Mouse (Mus musculus) WW6 (cell line): Measurements from ENCODE around the gene Acap2.

Experiments
- DNase-seq: peaks from one replicate; pipeline ENCODE4 v3.0.0-alpha.2; 2013; ENCODE audit warnings: low read depth, low spot score

The Acap2 gene

DNA sequence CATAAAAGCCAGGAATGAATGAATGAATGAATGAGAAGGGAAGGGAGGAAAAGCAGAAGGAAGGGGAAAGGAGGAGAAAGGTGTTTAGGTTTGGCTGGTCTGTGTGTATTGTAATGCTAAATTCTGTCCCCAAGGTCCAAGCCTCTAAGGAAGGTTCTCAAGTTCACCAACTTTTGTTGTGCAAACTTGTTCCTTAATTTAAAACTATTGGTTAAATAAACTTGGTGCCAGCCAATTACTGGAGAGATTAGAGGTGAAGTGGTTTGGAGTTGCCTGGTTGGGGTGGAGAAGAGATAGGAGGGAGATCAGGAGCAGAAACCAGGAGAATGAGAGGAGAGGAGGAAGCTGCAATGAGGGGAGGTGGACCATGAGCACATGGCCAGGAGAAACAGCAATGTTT, 31.4 kb downstream of the Acap2 start:
- no peak for DNase-seq

DNA sequence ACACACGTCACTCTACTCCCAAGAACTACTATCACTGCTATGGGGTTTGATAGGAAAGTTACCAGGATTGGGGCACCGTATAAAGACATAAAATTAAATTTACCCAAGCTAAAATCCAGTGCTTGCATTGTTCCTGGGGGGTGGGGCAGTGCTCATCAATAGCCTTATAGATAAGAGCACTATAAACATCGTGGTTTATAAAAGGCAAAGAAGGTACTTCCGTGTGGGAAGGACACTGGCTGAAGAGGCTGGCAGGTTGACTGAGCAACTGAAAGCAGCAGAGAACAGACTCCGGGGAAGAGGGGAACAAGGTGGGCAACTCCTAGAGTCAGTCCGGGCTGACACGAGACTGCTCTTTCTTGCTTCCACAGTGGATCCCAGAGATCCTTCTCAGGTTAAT, 33.1 kb downstream of the Acap2 start:
- DNase-seq, result no peak

DNA sequence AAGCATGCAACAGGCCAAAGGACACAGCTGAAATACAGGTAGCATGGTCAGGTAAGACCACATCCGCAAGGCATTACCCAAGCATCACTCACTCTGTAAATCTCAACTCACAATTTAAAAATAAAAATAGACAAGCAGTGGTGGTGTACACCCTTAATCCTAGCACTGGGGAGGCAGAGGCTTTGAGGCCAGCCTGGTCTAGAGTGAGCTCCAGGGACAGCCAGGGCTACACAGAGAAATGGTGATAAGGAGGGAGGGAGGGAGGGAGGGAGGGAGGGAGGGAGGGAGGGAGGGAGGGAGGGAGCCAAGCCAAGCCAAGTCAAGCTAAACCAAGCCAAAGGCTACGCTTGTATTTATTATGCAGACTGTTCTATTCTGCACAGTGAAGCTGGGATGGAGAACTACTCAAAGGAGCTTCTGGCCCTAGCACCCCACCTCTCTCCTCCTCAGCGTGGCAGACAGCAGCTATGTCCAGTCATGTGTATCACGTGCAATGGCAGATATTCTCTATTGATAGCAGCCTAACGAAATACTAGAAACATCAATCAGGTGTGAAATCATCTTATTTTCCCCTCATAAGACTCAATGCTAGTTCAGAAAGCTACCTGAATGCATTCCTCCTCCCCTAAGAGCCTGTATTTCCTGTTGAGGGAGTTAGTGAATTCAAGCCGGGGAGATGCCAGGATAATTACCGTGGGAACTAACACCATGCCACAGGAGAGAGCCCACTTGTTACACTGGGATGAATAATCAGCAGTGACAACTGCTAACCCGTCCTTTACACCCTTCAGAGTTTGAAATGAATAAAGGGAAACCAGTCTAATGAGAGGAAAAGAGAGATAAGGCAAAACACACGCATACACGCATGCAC, 33.8 kb downstream of the Acap2 start:
- no peak for DNase-seq

DNA sequence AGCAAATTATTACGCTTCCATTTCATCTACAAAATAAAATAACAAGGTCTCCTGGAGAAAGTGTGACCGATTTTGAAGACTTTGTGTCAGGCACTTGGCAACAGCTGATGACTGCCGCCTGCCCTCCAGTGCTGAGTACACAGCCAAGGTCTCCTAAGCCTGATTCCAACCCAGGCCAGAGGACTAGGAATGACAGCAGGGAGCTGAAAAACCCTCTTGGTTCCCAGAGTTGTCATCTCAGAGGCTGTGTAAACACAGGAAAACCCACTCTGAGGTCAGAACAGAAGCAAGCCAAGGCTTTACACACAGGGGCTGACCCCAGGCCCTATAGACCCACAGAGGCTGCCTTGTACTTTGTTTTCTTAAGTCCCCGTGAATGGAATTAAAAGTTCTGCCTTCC, 35.1 kb downstream of the Acap2 start:
- no peak for DNase-seq

DNA sequence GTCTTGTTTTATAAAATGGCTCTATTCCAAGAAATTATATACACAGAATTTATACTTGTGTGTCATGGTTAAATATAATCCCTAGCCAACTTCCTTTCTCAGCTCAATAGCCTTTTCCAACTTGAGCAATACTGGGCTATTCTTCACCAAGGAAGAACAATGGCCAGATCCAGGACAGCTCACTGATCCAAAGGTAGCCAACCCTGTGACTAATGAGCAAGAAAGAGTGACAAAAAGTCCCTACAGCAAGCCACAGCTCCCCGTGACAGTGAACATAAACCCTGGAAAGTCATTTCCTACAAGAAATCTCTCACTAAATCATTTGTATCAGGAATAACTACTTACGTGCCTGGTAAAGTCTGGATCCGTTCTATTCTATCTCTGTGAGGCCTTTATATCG, 35.6 kb downstream of the Acap2 start:
- DNase-seq, result no peak

DNA sequence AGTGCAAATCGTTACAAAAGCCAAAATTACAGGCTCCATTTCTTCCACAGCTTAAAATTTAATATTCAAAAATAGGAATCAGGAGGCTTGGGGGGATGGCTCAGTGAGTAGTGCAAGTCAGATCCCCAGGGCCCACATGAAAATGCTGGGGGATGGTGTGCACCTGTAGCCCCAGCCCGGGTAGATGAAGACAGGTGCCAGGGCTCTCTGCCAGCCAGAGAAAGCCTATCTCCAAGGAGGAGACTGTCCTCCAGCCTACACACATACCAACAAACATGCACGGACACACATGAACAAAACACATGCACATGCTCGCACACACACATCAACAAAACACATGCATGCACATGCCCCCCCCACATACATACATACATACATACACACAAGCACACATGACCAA, 36.9 kb downstream of the Acap2 start:
- DNase-seq, result no peak

DNA sequence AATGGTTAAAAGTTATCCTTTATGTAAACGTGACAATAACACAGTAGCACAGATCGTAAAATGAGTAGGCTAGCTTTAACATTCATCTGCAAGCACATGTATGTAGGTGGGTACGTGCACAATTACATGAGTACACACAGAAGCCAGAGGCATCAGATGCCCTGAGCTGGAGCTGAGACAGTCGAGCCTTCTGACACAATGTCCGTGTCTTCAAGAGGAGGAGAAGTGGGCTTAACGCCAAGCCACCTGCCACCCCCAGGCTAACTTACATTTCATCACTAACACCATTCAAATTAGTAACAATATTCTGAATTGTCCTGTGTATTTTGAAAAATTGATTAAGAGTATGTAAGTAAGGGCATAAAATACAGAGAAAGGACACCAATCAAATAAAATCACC, 40.6 kb downstream of the Acap2 start:
- no peak for DNase-seq

DNA sequence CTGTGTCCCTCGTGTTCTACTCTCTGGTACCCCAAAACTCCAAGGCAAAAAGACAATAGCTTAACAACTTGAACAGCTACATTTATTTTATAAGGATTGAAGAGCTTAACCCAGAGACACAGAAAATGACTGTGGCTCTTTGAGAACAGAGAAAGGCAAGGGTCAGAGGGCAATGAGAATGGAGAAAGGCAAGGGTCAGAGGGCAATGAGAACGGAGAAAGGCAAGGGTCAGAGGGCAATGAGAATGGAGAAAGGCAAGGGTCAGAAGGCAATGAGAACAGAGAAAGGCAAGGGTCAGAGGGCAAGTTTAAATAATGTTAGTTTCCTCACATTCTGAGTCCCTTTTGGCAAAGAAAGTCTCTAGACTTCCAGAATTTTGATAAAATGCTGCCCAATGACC, 41.6 kb downstream of the Acap2 start:
- DNase-seq, result no peak

DNA sequence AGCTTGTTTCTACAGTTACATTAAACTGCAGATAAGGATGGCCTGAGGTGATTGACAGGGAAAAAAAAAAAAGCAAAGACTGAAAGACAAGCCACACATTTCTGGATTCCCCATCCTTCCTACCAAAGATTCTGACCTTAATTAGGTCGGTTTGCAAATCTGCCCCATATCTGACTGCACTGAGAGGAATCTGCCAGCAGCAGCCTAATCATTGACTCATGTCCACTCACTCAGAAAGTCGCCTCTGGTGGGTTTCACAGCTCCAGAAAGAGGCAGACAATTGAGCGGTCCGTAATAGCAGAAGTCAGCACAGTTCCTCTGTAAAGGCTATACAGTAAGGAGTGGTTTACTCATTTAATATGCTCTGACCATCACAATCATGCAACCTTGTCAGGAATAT, 51.2 kb downstream of the Acap2 start:
- DNase-seq, result no peak

DNA sequence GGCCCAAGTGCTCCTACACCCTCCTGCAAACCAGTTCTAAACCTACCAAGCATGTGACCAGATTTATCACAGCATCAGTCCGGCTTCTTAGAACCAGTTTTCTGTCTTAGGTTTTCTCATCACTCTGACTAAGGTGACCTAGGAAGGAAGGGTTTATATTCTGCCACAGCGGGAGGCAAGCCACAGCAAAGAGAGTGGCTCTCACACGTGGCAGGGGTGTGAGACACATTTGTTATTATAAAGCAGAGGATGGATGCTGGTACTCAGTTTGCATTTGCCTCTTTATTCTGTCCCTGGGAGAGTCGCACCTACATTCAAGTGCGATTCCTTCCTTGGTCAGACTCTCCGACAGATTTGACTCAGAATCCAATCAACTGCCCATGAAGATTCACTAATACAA, 52.2 kb downstream of the Acap2 start:
- no peak for DNase-seq

DNA sequence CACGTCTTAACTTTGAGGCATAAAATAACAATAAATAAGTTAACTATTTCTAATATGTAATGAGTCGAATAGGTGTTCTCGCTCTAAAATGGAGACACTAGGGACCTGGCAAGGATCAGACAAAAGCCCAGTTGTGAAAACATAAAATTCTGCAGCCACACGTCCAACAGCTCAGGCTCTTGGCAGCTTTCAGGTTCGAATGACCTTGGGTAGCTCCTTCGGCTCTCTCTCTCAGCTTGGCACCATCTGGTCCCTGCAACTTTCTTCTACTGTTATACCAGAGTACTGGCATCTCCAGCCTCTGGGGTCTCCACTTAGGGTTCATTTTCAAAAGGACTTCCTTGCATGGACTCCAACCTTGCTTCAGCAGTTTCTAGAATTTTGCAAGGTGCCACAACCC, 53.3 kb downstream of the Acap2 start:
- no peak for DNase-seq

DNA sequence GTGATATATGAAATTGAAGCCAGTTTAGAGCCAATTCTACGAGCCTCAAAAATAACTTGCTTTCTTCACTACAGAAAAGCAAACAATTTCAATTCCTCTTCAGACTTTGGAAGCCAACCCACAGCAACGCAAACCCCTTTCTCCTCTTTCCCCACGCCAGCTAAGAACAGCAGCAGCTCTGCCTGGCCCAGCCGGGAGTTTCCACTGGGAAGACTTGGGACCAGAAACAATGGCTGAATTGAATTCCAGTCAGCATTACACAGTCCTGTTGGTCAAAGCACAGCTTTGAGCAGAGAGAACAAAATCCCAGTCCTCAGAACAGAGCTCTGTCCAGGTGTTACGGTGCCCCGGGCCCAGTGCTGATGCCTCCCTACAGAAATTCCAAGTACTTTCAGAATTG, 59.1 kb downstream of the Acap2 start:
- no peak for DNase-seq

DNA sequence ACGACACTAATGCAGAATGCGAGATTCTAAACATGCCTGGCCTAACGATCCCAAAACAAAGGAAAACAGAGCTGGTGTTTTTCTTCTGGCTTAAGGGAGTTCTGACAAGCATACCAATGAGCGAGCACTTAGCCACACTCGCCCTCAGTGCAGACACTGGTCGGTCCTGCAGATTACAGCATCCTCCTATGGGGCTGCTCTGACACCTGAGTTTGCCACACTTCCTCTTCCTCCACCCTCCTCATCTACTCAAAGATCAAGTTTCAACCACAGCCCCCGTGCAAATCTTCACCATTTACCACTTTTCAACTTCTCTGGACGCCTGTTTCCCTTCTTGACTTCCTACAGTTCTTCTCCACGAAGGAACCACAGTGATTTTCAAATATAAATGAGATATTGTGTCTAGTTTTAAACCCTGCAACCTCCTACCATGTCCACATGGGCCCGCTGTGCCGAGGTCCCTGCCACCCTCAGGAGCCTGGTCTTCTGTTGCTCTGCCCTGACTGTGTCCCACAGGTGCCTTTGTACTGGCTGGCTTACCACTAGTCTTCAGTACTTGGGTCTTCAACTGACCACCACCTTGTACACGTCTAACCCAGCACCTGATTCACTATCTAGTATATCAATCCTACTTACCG, 64.3 kb downstream of the Acap2 start:
- DNase-seq, result no peak

DNA sequence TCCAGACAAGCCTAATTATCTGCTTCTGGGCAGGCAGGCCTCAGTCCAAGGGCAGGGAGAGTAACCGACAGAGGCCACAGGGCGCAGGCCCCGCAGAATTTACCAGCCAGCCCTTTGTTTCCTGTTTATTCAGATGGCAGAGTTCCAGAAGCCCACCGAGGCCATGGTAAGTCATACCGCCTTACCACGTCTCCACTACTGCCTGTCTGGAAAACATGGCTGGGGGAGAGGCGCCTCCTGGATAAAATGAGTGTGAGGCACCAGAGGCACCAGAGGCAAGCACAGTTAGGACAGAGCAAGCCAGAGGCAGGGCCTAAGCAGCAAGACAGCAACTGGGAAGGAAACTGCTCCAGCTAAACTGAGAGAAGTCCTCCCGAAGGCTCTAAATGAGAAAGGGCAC, 65.5 kb downstream of the Acap2 start:
- no peak for DNase-seq

DNA sequence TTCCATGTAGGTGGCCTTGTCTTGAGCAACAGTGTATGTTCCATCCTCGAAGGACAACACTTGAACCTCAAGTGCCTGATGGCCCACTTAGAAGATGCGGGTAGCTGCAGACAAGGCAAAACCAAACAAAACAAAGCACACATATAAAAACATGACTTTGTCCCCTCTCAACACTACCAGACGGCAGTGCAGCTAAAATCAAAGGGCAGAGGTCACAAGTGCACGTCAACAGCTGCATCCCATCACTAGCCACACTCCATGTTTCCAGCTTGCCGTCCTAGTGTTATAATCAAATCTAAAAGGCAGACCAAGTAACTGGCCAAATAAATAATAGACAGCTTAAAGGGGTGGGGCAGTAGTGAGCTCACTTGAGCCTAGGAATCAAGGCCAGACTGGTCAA, 69.5 kb downstream of the Acap2 start:
- DNase-seq, result no peak

DNA sequence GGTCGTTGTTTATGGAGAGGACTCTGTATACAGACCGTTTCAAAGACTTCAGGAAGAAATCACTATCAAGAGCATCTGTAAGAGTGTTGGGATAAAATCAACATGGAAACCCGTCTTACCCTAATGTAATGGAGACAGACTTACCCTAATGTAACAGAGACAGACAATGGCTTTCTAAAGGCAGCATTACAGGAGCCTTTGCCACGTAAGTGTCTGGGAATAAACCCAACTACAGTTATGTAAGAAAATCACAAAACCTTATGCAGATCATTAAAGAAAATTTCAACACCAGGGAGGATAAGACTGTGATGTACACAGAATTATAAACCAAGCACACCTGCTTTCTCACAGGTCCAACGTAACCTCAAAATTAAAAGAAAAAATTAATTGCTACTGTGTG, 72.9 kb downstream of the Acap2 start:
- no peak for DNase-seq

DNA sequence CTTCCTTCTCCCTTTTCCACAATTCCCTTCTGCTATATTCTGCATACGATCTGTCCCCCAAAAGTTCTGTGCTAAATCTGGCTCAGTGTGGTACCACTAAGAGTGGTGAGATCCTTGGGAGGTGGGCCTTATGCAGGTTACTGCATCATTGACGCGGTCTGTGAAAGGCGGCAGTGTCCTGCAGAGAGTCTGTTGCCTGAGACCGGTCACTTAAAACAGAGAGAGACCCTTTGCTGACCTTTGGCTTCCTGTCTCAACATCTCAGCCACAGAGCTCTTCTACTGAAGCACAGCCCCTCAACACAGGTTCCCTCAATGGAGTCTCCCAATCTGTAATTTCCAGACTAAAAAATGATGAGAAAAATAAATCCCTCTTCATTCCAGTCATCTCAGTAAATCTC, 76.1 kb downstream of the Acap2 start:
- DNase-seq, result no peak

DNA sequence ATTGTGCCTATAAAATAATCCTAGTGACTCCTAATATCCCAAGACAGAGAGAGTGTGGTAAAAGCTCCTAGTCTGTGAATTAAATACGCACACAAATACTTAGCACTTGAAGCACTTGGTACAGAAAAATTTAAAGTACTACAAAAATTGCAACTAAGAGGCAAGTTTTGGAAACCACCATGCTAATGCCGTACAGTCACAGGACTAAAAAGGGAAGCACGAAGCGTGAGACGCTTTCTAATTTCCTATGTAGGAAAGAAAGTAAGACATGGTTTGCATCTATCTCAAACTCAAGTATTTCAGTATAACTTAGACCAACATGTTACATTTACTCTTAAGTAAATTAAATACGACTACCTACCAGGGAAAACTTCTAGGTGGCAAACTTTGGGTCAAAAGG, 79.4 kb downstream of the Acap2 start:
- DNase-seq, result no peak

DNA sequence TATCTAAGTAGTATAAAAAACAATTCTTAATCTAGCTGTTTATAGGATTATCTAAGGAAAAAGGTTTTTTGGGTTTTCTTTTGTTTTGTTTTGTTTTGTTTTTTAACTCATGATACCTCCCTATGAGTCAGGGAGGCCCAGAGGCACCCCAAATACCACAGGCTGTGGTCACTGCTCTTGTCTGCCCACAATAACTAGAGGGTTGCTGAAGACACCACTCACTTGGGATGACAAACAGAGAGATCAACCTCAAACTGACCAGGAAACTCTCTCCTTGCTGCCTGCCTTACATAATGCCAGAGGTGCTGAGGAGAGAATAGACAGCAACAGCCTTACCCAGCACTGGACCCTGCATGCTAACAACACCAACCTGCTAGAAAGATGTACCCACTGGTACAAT, 87.4 kb downstream of the Acap2 start:
- no peak for DNase-seq

DNA sequence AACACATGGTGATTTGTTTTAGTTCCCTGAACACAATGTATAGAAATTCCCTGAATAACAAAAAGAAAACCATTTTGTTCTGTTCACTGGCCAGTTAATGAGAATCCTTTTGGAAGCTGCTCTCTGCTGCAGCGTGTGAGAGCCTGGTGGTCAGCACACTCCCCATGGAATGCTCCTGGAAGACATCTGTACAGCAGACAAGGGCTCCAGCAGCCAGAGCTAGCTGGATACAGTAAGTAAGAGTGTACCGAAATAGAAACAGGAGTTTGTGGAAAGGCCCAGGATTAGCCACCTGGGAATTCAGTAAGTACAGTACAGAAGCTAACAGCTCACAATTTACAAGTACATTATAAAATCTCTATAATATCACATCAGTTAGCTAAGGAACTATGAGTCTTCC, 99.7 kb downstream of the Acap2 start:
- DNase-seq, result no peak

DNA sequence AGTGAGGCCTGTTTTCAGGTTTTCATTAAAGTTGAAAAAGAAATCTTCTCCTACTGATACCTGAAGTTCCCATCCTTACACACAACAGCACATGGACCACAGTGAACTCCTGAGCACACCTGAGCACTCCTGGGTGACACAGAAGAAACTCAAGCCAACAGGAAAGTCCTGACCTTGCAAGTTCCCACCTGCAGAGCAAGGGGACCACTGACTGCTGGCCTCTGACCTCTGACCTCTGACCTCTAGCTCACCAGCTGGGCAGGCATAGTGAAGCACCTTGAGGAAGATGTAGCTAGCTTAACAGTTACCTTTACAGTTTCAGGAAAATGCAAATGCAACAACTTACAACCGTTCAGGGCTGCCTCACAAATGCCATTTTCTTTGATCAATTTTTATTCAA, 101.1 kb downstream of the Acap2 start:
- no peak for DNase-seq

DNA sequence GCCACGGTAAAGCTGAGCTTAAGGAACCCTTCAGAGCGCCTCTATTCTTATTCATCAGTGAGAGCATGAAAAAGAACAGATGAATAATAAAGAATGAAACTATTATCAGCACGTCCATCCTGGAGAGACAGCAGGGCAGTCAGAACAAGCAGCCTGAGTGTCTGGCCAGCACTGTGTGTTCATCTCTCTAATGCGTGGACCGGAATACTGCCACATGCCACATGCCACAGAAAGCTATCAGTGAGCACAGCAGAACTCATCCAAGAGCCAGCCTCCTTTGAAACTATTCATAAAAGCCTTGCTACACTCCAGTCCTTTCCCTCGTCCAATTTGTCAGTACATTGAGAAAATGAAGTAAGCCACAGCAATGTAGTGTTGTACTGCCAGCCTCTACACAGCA, 107.0 kb downstream of the Acap2 start:
- no peak for DNase-seq

DNA sequence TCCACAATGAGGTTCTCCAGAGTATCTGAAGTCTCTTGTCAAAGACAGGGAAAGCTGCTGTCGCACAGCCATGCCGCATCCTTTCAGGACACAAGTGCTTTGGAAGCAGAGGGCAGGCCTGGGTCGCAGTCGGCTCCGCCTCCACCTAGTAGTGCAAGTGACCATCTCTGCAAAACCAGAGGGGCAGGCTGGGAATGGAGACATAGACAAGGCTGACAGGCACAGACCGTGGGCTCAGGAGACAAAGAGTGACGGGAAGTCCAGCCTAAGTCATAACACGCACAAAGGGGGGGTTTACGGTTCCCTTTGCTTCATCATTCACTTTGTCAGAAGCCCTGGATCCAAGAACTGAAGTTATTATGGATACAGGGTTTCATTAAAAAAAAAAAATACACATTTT, 107.9 kb downstream of the Acap2 start:
- DNase-seq, result no peak

DNA sequence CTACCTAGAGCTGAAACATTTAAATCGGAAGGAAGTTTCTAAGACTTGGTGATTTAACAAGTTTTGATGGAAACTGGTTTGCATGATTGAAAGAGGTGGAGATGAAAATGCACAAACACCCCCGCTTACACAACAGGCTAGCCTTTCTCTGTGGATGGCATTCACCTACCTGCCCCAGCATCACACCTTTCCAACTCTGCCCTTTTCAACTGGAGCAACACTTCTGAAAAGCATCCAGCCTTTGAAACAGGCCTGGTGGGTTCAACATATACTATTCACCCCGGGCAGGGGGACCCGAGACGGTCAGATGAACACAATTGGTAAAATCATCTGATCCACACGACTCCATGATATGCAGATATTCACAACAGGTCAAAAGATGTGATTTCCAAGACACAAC, 119.2 kb downstream of the Acap2 start:
- no peak for DNase-seq
